Mouse (Mus musculus) liver, embryonic 12.5 days (tissue): Measurements from ENCODE around the gene Mlx. TPM values are rescaled to one million over a fixed set of nuclear protein-coding genes. Genes with fewer than 3 reads are reported as not detected.
A peak's percentile ranks its signal among the peaks of the same experiment; 100 is the strongest.
"Not testable (repeated sequence)": the region's sequence is repeated elsewhere in the genome, so short reads cannot be mapped to it uniquely, and the experiment has no call there.

Source experiments
- ATAC-seq: fragments of 200-750 bp; cut with Nextera tagmentation; 2 replicates; pipeline ENCODE4 v1.8.0; 2017; ENCODE audit warnings: moderate number of reproducible peaks, mild to moderate bottlenecking, moderate library complexity
- H3K27ac ChIP-seq: fragments of 300-500 bp; sonication (generic); 2 replicates; pipeline ENCODE4 v1.5.1; 2016; ENCODE audit warnings: mild to moderate bottlenecking
- H3K27me3 ChIP-seq: fragments of 300-500 bp; sonication (generic); replicated peaks from 2 replicates; pipeline ENCODE4 v1.6.1; 2016; ENCODE audit warnings: mild to moderate bottlenecking, moderate library complexity
- H3K36me3 ChIP-seq: fragments of 300-500 bp; sonication (generic); 2 replicates; pipeline ENCODE4 v1.6.1; 2016; ENCODE audit warnings: mild to moderate bottlenecking, moderate library complexity
- H3K4me1 ChIP-seq: fragments of 300-500 bp; sonication (generic); 2 replicates; pipeline ENCODE4 v1.6.1; 2016
- H3K4me2 ChIP-seq: fragments of 300-500 bp; sonication (generic); 2 replicates; pipeline ENCODE4 v1.6.1; 2016; ENCODE audit warnings: mild to moderate bottlenecking, moderate library complexity
- H3K4me3 ChIP-seq: fragments of 300-500 bp; sonication (generic); 2 replicates; pipeline ENCODE4 v1.5.1; 2016; ENCODE audit warnings: mild to moderate bottlenecking, moderate library complexity
- H3K9ac ChIP-seq: fragments of 300-500 bp; sonication (generic); 2 replicates; pipeline ENCODE4 v1.6.1; 2016; ENCODE audit warnings: mild to moderate bottlenecking, moderate library complexity
- H3K9me3 ChIP-seq: fragments of 300-500 bp; sonication (generic); replicated peaks from 2 replicates; pipeline ENCODE4 v1.6.1; 2016; ENCODE audit warnings: mild to moderate bottlenecking, moderate library complexity
- WGBS: fragments of 180-500 bp; shearing (Covaris S2); methylation state at CpG from one replicate; pipeline ENCODE4 v1.1.7; 2016; ENCODE audit not compliant: insufficient replicate concordance; 5-methylcytosine and 5-hydroxymethylcytosine counted together
- polyA plus RNA-seq: library from polyadenylated mRNA; unstranded; fragments of >200 nt; fragmentation: Nextera tagmentation; extraction: Ambion mirVana; gene quantifications from 2 replicates; pipeline ENCODE4 v1.2.1, GENCODE M21; 2016

Gene Mlx
- polyA plus RNA-seq, 1 experiment from 2014 or later = 35.7 TPM

DNA sequence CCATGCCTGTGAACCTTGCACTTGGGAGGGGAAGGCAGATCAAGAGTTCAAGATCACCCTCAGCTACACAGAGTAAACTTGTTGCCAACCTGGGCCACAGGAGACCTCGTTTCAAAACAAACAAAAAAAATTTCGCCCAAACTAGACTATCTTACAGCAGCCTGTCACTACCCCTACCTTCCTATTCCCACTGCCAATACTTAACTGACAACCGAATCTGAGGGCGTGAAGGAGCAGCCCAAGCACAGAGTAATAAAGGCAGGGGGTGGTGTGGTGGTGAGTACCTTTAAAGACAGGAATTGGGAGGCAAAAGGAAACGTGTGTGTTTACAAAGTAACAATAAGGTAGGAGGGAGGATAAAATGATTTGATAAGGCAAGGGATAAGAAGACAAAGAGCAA lies 23.6 kb downstream of the Mlx start:
- Histone ChIP-seq H3K36me3 (peaks cover 50% of the 10 kb centered on the region), H3K9ac (no peak overlapping the region), H3K9me3 (peaks cover 7% of the 10 kb centered on the region; the same call in 1 of the 2 replicates), H3K4me3 (no peak overlapping the region), H3K4me2 (no peak overlapping the region), H3K27ac (no peak overlapping the region), H3K27me3 (no peaks in the 10 kb centered on the region), H3K4me1 (peaks cover 6% of the 10 kb centered on the region)
- no peak for ATAC-seq
- 49% methylated on average over 5 of the region's 5 CpGs for WGBS

DNA sequence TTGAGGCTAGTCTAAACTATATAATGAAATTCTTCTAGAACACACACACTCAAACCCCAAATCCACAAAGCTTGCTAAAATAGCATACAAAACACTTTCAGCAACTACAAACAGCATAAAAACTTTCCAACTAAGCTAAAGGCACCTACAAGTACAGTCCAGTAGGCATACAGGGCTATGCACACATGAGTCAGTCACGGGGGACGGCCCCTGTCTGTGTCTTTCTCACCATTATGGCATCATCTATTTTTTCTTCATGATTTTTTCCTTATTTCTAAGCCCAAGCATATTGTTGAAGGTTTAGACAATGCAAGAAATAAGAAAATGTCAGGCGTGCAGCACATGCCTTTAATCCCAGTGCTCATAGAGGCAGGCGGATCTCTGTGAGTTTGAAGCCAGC lies 24.1 kb downstream of the Mlx start:
- H3K4me1 ChIP-seq = peaks cover 10% of the 10 kb centered on the region
- WGBS = 84% methylated on average over 4 of the region's 4 CpGs
- H3K9me3 ChIP-seq = peaks cover 7% of the 10 kb centered on the region; the same call in 1 of the 2 replicates
- H3K27me3 ChIP-seq = no peaks in the 10 kb centered on the region
- ATAC-seq = no peak
- H3K9ac ChIP-seq = no peak overlapping the region
- H3K36me3 ChIP-seq = peaks cover 51% of the 10 kb centered on the region
- H3K27ac ChIP-seq = no peak overlapping the region
- no peak overlapping the region for H3K4me2 ChIP-seq
- no peak overlapping the region for H3K4me3 ChIP-seq

DNA sequence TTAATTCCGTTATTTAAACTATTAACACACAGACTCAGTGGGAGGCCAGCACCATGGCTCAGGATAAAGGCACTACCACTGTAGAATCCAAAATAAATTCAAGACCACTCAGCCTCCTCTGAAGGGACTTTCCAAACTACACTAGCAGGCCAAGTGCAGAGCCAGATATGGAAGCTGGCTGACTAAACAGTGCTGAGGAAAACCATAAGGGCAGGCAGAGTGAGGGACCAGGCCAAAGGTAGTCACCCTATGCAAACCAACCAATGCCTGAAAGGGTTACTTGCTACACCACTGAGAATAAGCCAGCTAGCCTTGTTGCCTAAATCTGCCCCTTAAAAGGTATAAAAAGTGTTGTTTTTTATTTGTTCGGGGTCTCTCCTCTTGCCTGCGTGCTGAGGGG lies 25.1 kb downstream of the Mlx start:
- Histone ChIP-seq H3K27ac (no peak overlapping the region), H3K27me3 (no peaks in the 10 kb centered on the region), H3K4me1 (peaks cover 14% of the 10 kb centered on the region), H3K4me2 (no peak overlapping the region), H3K9ac (no peak overlapping the region), H3K9me3 (peaks cover 7% of the 10 kb centered on the region; the same call in 1 of the 2 replicates), H3K36me3 (peaks cover 59% of the 10 kb centered on the region), H3K4me3 (no peak overlapping the region)
- no peak for ATAC-seq
- WGBS = 85% methylated on average over 3 of the region's 3 CpGs

DNA sequence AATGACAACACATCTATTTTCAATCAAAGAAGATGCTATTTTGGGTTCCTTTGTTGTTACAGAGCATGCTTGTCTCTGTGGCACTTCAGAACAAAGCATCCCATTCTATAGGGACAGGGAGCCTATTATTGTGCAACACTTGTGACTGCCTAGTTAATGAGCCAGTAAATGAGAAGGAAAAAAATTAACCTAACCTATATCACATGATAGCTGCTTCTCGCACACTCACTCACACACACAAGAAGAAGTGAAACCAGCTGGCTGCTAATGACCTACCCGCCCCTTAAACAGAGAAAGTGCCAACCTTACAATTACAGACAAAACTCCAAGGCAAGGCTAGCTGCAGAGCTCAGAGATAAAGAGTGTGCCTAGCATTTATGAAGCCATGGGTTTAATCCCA lies 28.5 kb downstream of the Mlx start:
- peaks cover 35% of the 10 kb centered on the region for H3K4me1 ChIP-seq
- no peak overlapping the region for H3K4me2 ChIP-seq
- no peak for ATAC-seq
- peaks cover 49% of the 10 kb centered on the region for H3K36me3 ChIP-seq
- H3K4me3 ChIP-seq = no peak overlapping the region
- peaks cover 7% of the 10 kb centered on the region; the same call in 1 of the 2 replicates for H3K9me3 ChIP-seq
- WGBS = 83% methylated on average over 2 of the region's 2 CpGs
- H3K27me3 ChIP-seq = no peaks in the 10 kb centered on the region
- H3K27ac ChIP-seq = no peak overlapping the region
- no peak overlapping the region for H3K9ac ChIP-seq

DNA sequence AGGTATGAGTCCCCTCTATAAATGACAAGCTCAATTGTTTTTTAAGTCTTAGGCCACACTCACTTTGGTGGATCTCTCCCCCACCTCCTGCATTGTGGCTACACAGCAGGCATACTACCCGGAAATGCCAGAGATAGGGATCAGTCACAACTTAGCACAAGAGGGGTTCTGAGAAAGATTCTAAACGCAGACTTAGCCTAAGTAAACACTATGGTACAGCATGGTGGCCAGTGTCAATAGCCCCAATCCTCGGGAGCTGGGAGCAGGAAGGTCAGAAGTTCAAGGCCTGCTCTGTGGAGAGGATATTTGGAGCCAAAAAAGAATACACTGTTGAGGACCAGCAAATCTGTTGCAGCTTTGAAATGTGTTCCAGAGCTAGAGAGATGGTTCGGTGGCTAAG lies 31.0 kb downstream of the Mlx start:
- Histone ChIP-seq H3K9ac (peak overlapping the region; percentile 92), H3K4me2 (peak overlapping the region; percentile 96), H3K4me1 (peaks cover 48% of the 10 kb centered on the region), H3K9me3 (peaks cover 4% of the 10 kb centered on the region; the same call in 1 of the 2 replicates), H3K36me3 (peaks cover 51% of the 10 kb centered on the region), H3K27ac (peak overlapping the region; percentile 94), H3K27me3 (no peaks in the 10 kb centered on the region), H3K4me3 (peak overlapping the region; percentile 83)
- WGBS = 19% methylated on average over 4 of the region's 4 CpGs
- no peak for ATAC-seq

DNA sequence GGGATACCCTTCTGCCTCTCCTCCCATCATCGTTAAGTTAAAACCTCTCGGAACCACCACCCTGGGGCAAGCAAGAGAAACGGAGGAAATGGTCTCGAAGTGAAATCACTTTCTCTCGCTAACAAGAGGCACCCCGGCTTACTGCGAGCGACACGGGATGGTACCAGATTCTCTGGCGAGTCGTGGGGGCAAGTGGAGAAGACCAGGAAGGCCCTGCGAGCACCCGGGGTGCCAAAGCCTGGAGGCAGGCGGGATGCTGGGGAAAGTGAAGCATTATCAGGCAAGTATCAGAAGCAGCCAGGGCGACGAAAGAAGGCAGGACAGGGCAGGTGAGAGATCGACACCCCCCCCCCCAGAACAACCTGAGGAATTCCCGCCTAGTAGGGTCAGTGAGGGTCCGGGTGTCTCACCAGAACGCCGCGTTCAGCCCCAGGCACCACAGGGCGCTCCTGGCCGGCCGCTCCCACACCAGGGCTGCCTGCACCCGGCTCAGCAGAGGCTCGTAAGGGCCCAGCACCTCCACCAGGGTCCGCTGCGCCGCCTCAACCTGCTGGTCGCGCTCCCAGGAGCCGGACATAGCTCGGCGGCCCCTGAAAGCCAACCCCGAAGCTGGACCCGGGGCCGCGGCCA lies 32.2 kb downstream of the Mlx start:
- Histone ChIP-seq H3K9me3 (no peaks in the 10 kb centered on the region), H3K27me3 (no peaks in the 10 kb centered on the region), H3K36me3 (peaks cover 51% of the 10 kb centered on the region), H3K4me3 (peak overlapping the region; percentile 83), H3K27ac (peak overlapping the region; percentile 94), H3K4me2 (peak overlapping the region; percentile 96), H3K9ac (peak overlapping the region; percentile 92), H3K4me1 (peaks cover 48% of the 10 kb centered on the region)
- WGBS = under 1% methylated on average over 37 of the region's 39 CpGs
- peak; percentile 73 for ATAC-seq

DNA sequence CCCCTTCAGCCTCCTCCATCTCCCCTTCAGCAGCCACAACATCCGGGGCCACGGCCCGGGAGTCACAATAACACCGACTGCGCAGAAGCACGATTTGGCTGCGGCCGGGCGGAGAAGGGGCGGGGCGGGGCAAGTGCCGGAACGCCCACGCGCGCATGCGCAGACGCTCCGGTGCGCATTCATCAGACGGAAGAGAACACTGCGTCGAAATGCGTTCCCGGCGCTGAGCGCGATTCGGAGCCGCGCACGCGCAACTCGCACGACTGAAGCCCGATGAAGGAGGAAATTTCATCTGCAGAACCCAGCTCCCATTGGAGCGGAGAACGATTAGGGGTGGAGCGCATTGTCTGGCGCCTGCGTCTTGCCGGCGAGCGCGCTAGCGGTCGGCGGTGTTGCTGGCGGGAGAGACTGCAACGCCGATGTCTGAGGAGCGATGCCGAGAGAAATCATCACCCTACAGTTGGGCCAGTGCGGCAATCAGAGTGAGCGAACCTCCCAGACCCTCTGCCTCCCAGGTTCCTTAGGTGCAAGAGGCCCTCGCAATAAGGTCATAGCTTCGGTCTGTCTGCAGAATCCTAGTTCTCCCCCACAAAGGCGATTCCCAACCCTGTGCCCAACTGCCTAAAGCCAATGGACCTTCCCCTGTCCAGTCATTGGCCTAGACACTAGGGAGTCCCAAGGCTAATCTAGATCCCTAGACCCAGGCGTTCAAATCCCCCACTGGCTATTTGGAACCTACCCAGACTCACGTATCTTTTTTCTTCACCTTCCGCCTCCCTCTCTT lies 32.9 kb downstream of the Mlx start, which contains the start of the genes Retreg3 and Tubg1:
Gene Retreg3 (minus strand): TSS at position 133 of the 784 bp plus-strand sequence.
Gene Tubg1 (plus strand): TSS at position 178 of the 784 bp plus-strand sequence.
- peak; percentile 93 for ATAC-seq
- Histone ChIP-seq H3K9ac (peak within 1 kb of the TSS; percentile 92), H3K27me3 (no peaks in the 10 kb centered on the region), H3K4me1 (peaks cover 48% of the 10 kb centered on the region), H3K9me3 (no peaks in the 10 kb centered on the region), H3K27ac (peak within 1 kb of the TSS; percentile 94), H3K36me3 (peaks cover 52% of the 10 kb centered on the region), H3K4me3 (peak within 1 kb of the TSS; percentile 83), H3K4me2 (peak within 1 kb of the TSS; percentile 96)
- under 1% methylated on average over 61 of the region's 61 CpGs for WGBS

DNA sequence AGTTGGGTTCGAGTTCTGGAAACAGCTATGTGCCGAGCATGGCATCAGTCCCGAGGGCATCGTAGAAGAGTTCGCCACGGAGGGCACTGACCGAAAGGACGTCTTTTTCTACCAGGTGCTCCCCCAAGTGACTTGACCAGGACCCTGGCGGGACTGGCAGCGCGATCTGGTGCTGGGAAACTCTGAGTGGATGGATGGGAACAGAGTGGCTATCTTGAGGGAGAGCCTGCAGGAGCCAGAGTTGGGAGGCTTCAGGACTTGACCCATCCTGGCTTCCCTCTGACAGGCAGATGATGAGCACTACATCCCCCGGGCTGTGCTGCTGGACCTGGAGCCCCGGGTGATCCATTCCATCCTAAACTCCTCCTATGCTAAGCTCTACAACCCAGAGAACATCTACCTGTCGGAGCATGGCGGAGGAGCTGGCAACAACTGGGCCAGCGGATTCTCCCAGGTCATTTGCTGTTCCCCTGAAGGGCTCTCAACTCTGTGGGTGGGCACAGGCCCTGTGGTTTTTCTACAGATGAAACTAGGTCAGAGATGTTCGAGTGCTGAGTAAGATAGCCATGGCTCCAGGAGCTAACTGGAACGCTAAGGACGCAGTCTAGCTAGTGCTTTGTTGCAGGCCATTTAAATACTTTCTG lies 33.6 kb downstream of the Mlx start:
- peaks cover 42% of the 10 kb centered on the region for H3K4me1 ChIP-seq
- no peak for ATAC-seq

DNA sequence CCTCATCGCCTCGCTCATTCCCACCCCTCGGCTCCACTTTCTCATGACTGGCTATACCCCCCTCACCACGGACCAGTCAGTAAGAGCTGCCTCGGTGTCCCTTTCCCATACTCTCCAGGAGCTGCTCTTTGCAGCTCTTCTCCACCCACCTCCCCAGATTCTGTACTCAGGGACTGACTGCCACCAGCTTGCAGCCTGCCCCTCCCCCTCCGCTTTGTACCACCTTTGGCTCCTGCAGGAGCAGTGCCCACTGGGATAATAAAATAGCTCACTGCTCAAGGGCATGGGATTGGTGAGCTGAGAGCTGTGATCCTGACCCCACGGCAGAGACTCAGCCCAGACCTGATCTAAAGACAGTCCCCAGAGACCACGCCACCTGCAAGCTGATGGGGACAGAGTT lies 37.4 kb downstream of the Mlx start:
- Histone ChIP-seq H3K4me1 (peaks cover 15% of the 10 kb centered on the region), H3K36me3 (peaks cover 54% of the 10 kb centered on the region)
- not testable (repeated sequence) for H3K4me2 ChIP-seq, ATAC-seq, H3K4me3 ChIP-seq, H3K27ac ChIP-seq, H3K9ac ChIP-seq, H3K9me3 ChIP-seq, H3K27me3 ChIP-seq
- WGBS = 83% methylated on average over 8 of the region's 8 CpGs

More for the DNA sequence above, 33.6 kb downstream of the Mlx start:
- Histone ChIP-seq H3K4me2 (peak overlapping the region; percentile 96), H3K9me3 (no peaks in the 10 kb centered on the region), H3K27me3 (no peaks in the 10 kb centered on the region), H3K27ac (peak overlapping the region; percentile 94), H3K9ac (peak overlapping the region; percentile 92), H3K36me3 (peaks cover 52% of the 10 kb centered on the region), H3K4me3 (peak overlapping the region; percentile 83)
- 23% methylated on average over 19 of the region's 19 CpGs for WGBS

DNA sequence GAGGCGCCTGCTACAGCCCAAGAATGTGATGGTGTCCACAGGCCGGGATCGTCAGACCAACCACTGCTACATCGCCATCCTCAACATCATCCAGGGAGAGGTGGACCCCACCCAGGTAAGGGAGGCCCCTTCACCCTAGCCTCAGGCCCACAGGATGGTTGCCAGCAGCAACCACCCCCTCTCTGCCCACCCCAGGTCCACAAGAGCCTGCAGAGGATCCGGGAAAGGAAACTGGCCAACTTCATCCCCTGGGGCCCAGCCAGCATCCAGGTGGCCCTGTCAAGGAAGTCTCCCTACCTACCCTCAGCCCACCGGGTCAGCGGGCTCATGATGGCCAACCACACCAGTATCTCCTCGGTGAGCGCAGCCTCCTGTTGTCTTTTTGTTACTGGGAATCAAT lies 37.9 kb downstream of the Mlx start:
- H3K4me2 ChIP-seq, ATAC-seq, H3K9ac ChIP-seq, H3K27me3 ChIP-seq, H3K27ac ChIP-seq, H3K4me3 ChIP-seq, H3K9me3 ChIP-seq: not testable (repeated sequence)
- 82% methylated on average over 9 of the region's 9 CpGs for WGBS
- H3K36me3 ChIP-seq = peaks cover 54% of the 10 kb centered on the region
- peaks cover 17% of the 10 kb centered on the region for H3K4me1 ChIP-seq

DNA sequence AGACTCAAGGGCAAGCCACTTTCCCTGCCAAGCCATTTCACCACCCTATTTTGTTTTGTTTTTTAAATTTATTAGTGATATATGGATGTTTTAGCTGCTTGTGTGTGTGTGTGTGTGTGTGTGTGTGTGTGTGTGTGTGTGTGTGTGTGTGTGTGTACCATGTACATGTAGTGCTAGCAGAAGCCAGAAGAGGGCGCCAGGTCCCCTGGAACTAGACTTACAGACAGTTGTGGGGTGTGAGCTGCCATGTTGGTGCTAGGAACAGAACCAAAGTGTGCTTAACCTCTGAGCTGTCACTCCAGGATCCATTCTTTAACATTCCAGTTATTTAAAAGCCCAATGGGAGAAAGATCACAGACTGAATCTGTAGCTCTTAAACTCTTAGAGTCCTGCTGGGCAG lies 40.0 kb downstream of the Mlx start:
- Histone ChIP-seq H3K4me3 (no peak overlapping the region), H3K4me1 (peaks cover 18% of the 10 kb centered on the region), H3K36me3 (peaks cover 51% of the 10 kb centered on the region), H3K4me2 (no peak overlapping the region), H3K27me3 (peaks cover 7% of the 10 kb centered on the region; the same call in 1 of the 2 replicates), H3K9ac (no peak overlapping the region), H3K9me3 (0 out of 2 replicates have a peak, but pooled peaks cover 5% of the 10 kb centered on the region), H3K27ac (no peak overlapping the region)
- WGBS = 67% methylated on average over 1 of the region's 1 CpGs
- no peak for ATAC-seq
